Mouse (Mus musculus) C2C12 (cell line): ENCODE measurements at regions not wholly inside any gene's neighbourhood (a gene's known extent, or its start where the extent isn't known, plus 50 kb on each side); places are given as distances from the start of the nearest gene placed in this dataset.

Experiments
- CEBPB ChIP-seq: IDR thresholded peaks from one replicate; pipeline ENCODE4 v1.6.1; 2011; ENCODE audit warnings: low read depth, mild to moderate bottlenecking, control low read depth, moderate library complexity
- CTCF ChIP-seq: IDR thresholded peaks from one replicate; pipeline ENCODE4 v1.5.1; 2011; ENCODE audit not compliant: control insufficient read depth, insufficient read depth, insufficient read length
- FOSL1 ChIP-seq: IDR thresholded peaks from one replicate; pipeline ENCODE4 v1.8.0; 2011; ENCODE audit warnings: mild to moderate bottlenecking, low read length; ENCODE audit not compliant: poor library complexity, insufficient read depth, severe bottlenecking
- MAX ChIP-seq: IDR thresholded peaks from one replicate; pipeline ENCODE4 v1.6.1; 2011; ENCODE audit warnings: mild to moderate bottlenecking, control low read depth
- MYOG ChIP-seq: IDR thresholded peaks from one replicate; pipeline ENCODE4 v1.6.1; 2011; ENCODE audit not compliant: control insufficient read depth, insufficient read length; ENCODE audit errors: extremely low read depth

DNA sequence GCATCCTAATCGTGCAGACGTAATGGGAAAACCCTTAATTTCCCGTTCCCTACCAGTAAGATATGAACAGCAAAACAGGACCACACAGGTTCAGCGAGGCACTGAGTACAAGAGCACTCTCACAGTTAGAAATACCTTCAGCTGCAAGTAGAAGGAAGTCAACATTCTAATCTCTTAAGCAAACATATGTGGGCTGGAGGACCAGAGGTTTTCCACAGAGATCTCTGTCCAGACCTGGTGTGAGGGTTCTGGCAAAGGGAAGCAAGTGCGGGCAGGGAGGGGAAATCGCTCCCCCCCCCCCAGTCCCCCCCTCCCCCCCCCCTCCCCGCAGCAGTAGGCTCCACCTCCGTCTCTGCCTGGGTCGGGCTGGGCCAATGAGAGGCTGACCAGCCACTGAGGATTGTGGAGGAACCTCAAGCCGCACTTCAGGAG lies 108.6 kb upstream of the Man2a1 start:
- TF ChIP-seq CTCF (no peak), CEBPB (no peak), MYOG (no peak), MAX (no peak), FOSL1 (no peak)
